Mouse (Mus musculus): ENCODE measurements at regions not wholly inside any gene's neighbourhood (a gene's known extent, or its start where the extent isn't known, plus 50 kb on each side); places are given as distances from the start of the nearest gene placed in this dataset.
"Not testable (repeated sequence)": the region's sequence is repeated elsewhere in the genome, so short reads cannot be mapped to it uniquely, and the experiment has no call there.

- not testable (repeated sequence) for DNase-seq (ENCODE audit: low spot score)
These were observed 137.5 kb downstream of the Asmt start for GRCm38 (mm10) chrX:170809909-170810308.

GRCm38 (mm10) chrX:170815381-170815780, 142.9 kb downstream of the Asmt start:
- peak; percentile 1 for DNase-seq (ENCODE audit: low spot score)

GRCm38 (mm10) chrX:170841108-170841507, 168.7 kb downstream of the Asmt start:
- peak; percentile 1 for DNase-seq (ENCODE audit: low spot score)

GRCm38 (mm10) chrX:170841551-170841950, 169.1 kb downstream of the Asmt start:
- DNase-seq (ENCODE audit: low spot score): not testable (repeated sequence)

GRCm38 (mm10) chrX:170842878-170843465, 170.5 kb downstream of the Asmt start:
- peak; percentile 1 for DNase-seq (ENCODE audit: low spot score)

- DNase-seq (ENCODE audit: low spot score): not testable (repeated sequence)
These were observed 204.2 kb downstream of the Asmt start for GRCm38 (mm10) chrX:170876616-170877015.

- DNase-seq (ENCODE audit: low spot score): not testable (repeated sequence)
These were observed 208.4 kb downstream of the Asmt start for GRCm38 (mm10) chrX:170880864-170881263.

All from thymus, postnatal 0 days (tissue).